Mouse (Mus musculus) MEL (cell line): ENCODE measurements around the gene Moxd1. TPM values are rescaled to one million over a fixed set of nuclear protein-coding genes. Genes with fewer than 3 reads are reported as not detected.

Source experiments
- DNase-seq: peaks from one replicate; pipeline ENCODE4 v3.0.0; 2011; ENCODE audit warnings: low read depth, low spot score
- H3K27ac ChIP-seq: 2 replicates; pipeline ENCODE4 v1.5.1; 2012; ENCODE audit warnings: low read depth, mild to moderate bottlenecking, control low read depth, low read length, moderate library complexity; ENCODE audit not compliant: control insufficient read depth
- H3K27me3 ChIP-seq, 2 experiments: fragments of 150-350 bp in 1 of 2; sonication (generic) in 1 of 2; 2 replicates each; pipeline ENCODE4 v1.6.1; 2012; ENCODE audit warnings: low read length in 2 of 2, mild to moderate bottlenecking in 2 of 2, improper control_type of control experiment in 1 of 2, moderate library complexity in 1 of 2; ENCODE audit not compliant: insufficient read depth in 2 of 2, control insufficient read depth in 1 of 2
- H3K36me3 ChIP-seq, 2 experiments: 2 replicates each; pipeline ENCODE4 v1.6.1; 2012 to 2014; ENCODE audit warnings: low read length in 2 of 2, improper control_type of control experiment in 1 of 2, inconsistent platforms in 1 of 2, mild to moderate bottlenecking in 1 of 2; ENCODE audit not compliant: insufficient read depth in 2 of 2, control insufficient read depth in 1 of 2
- H3K4me1 ChIP-seq, 2 experiments: fragments of 150-350 bp in 1 of 2; sonication (generic) in 1 of 2; 2 replicates each; pipeline ENCODE4 v1.6.1; 2012; ENCODE audit warnings: low read length in 2 of 2, improper control_type of control experiment in 1 of 2, mild to moderate bottlenecking in 1 of 2; ENCODE audit not compliant: insufficient read depth in 2 of 2, control insufficient read depth in 1 of 2
- H3K4me3 ChIP-seq, 2 experiments: fragments of 150-350 bp in 1 of 2; sonication (generic) in 1 of 2; 2 replicates each; pipeline ENCODE4 v1.5.1; 2012; ENCODE audit warnings: low read depth in 2 of 2, low read length in 2 of 2, mild to moderate bottlenecking in 2 of 2, moderate library complexity in 2 of 2, control low read depth in 1 of 2, improper control_type of control experiment in 1 of 2; ENCODE audit not compliant: control insufficient read depth in 1 of 2, insufficient read depth in 1 of 2
- H3K79me2 ChIP-seq: 2 replicates; pipeline ENCODE4 v1.6.1; 2012; ENCODE audit warnings: mild to moderate bottlenecking, low read length, moderate library complexity; ENCODE audit not compliant: control insufficient read depth, poor library complexity, insufficient read depth
- H3K9ac ChIP-seq: 2 replicates; pipeline ENCODE4 v1.6.1; 2012; ENCODE audit warnings: low read depth, mild to moderate bottlenecking, control low read depth, low read length, moderate library complexity; ENCODE audit not compliant: control insufficient read depth, poor library complexity, severe bottlenecking
- H3K9me3 ChIP-seq: fragments of 150-350 bp; sonication (generic); replicated peaks from 2 replicates; pipeline ENCODE4 v1.6.1; 2012; ENCODE audit warnings: mild to moderate bottlenecking, low read length, improper control_type of control experiment, moderate library complexity; ENCODE audit not compliant: insufficient read depth
- BHLHE40 ChIP-seq: IDR thresholded peaks from 2 replicates; pipeline ENCODE4 v1.6.1; 2012; ENCODE audit warnings: low read depth, mild to moderate bottlenecking, inconsistent platforms, low read length, improper control_type of control experiment, borderline replicate concordance
- CTCF ChIP-seq, 3 experiments: IDR thresholded peaks in 2 of 3; conservative IDR thresholded peaks in 1 of 3; 2 replicates each; pipeline ENCODE4 v1.5.1; 2011 to 2012; ENCODE audit warnings: low read length in 3 of 3, low read depth in 2 of 3, mild to moderate bottlenecking in 2 of 3, improper control_type of control experiment in 1 of 3, inconsistent platforms in 1 of 3, mixed read lengths in 1 of 3, moderate library complexity in 1 of 3; ENCODE audit not compliant: control insufficient read depth in 1 of 3, insufficient read depth in 1 of 3, poor library complexity in 1 of 3, severe bottlenecking in 1 of 3
- GABPA ChIP-seq: IDR thresholded peaks from 2 replicates; pipeline ENCODE4 v1.6.1; 2012; ENCODE audit warnings: low read depth, mild to moderate bottlenecking, inconsistent platforms, low read length, improper control_type of control experiment, moderate library complexity
- GATA1 ChIP-seq: IDR thresholded peaks from 2 replicates; pipeline ENCODE4 v1.6.1; 2011; ENCODE audit warnings: low read depth, low read length, improper control_type of control experiment
- MAFK ChIP-seq: IDR thresholded peaks from 2 replicates; pipeline ENCODE4 v1.6.1; 2011; ENCODE audit warnings: low read depth, mild to moderate bottlenecking, low read length, improper control_type of control experiment, borderline replicate concordance
- MAX ChIP-seq: IDR thresholded peaks from 2 replicates; pipeline ENCODE4 v1.6.1; 2011; ENCODE audit warnings: low read length, improper control_type of control experiment
- MAZ ChIP-seq: IDR thresholded peaks from 2 replicates; pipeline ENCODE4 v1.6.1; 2012; ENCODE audit warnings: low read depth, mild to moderate bottlenecking, inconsistent platforms, low read length, improper control_type of control experiment
- MYC ChIP-seq: IDR thresholded peaks from 2 replicates; pipeline ENCODE4 v1.6.1; 2011; ENCODE audit warnings: low read depth, mild to moderate bottlenecking, low read length, improper control_type of control experiment, moderate library complexity
- POLR2A ChIP-seq, 2 experiments: IDR thresholded peaks; 2 replicates each; pipeline ENCODE4 v1.6.1; 2011 to 2012; ENCODE audit warnings: low read length in 2 of 2, mild to moderate bottlenecking in 2 of 2, control low read depth in 1 of 2, improper control_type of control experiment in 1 of 2, low read depth in 1 of 2, moderate library complexity in 1 of 2; ENCODE audit not compliant: control insufficient read depth in 1 of 2, insufficient read depth in 1 of 2, poor library complexity in 1 of 2
- POLR2AphosphoS2 ChIP-seq: IDR thresholded peaks from 2 replicates; pipeline ENCODE4 v1.6.1; 2011; ENCODE audit warnings: low read length, improper control_type of control experiment
- POLR2AphosphoS5 ChIP-seq: IDR thresholded peaks from 2 replicates; pipeline ENCODE4 v1.6.1; 2012; ENCODE audit warnings: low read depth, borderline replicate concordance, mild to moderate bottlenecking, inconsistent platforms, low read length, moderate library complexity, mixed read lengths
- RAD21 ChIP-seq: IDR thresholded peaks from 2 replicates; pipeline ENCODE4 v1.6.1; 2011; ENCODE audit warnings: mild to moderate bottlenecking, low read depth, low read length, improper control_type of control experiment
- RCOR1 ChIP-seq: IDR thresholded peaks from 2 replicates; pipeline ENCODE4 v1.6.1; 2012; ENCODE audit warnings: low read depth, mild to moderate bottlenecking, inconsistent platforms, low read length, improper control_type of control experiment
- SIN3A ChIP-seq: IDR thresholded peaks from 2 replicates; pipeline ENCODE4 v1.6.1; 2012; ENCODE audit warnings: low read length, improper control_type of control experiment, inconsistent platforms
- TAL1 ChIP-seq: IDR thresholded peaks from 2 replicates; pipeline ENCODE4 v1.6.1; 2012; ENCODE audit warnings: mild to moderate bottlenecking, inconsistent platforms, low read length, moderate library complexity, mixed read lengths
- ZC3H11A ChIP-seq: IDR thresholded peaks from 2 replicates; pipeline ENCODE4 v1.6.1; 2012; ENCODE audit warnings: low read depth, mild to moderate bottlenecking, inconsistent platforms, low read length, improper control_type of control experiment
- ZMIZ1 ChIP-seq: IDR thresholded peaks from 2 replicates; pipeline ENCODE4 v1.6.1; 2012; ENCODE audit warnings: low read depth, mild to moderate bottlenecking, inconsistent platforms, low read length, improper control_type of control experiment, moderate library complexity
- polyA plus RNA-seq, 2 experiments: library from polyadenylated mRNA; stranded (reverse) in 1 of 2; unstranded in 1 of 2; fragments of >175 nt in 1 of 2; fragments of >200 nt in 1 of 2; gene quantifications; 2 replicates each; pipeline versions ENCODE4 v1.2.1 to v1.2.4; 2012; ENCODE audit warnings: low replicate concordance in 2 of 2, low read depth in 1 of 2; ENCODE audit not compliant: insufficient read length in 2 of 2, insufficient read depth in 1 of 2, missing spikeins in 1 of 2
- total RNA-seq: library from RNA; depleted of rRNA; stranded (reverse); fragments of 300-350 nt; gene quantifications from 2 replicates; pipeline ENCODE4 v1.2.3, GENCODE M21; 2012

Gene Moxd1
- total and polyA plus RNA-seq, 3 experiments: not detected

DNA sequence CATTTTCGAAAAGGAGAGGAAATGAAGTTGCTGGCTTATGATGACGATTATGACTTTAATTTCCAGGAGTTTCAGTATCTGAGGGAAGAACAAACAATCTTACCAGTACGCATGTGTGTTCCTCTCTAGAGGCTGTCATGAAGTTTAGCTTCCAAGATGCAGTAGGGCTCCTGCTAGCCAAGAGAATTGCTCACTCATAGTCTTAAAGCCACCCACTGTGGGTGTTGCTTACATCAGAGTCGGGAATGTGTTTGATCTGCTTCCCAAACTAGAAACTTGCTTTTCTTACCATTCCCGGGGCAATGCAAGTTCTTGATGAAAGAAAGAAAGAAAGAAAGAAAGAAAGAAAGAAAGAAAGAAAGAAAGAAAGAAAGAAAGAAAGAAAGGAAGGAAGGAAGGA is 59.3 kb downstream of the Moxd1 start:
- no peak overlapping the region for H3K4me3 ChIP-seq

DNA sequence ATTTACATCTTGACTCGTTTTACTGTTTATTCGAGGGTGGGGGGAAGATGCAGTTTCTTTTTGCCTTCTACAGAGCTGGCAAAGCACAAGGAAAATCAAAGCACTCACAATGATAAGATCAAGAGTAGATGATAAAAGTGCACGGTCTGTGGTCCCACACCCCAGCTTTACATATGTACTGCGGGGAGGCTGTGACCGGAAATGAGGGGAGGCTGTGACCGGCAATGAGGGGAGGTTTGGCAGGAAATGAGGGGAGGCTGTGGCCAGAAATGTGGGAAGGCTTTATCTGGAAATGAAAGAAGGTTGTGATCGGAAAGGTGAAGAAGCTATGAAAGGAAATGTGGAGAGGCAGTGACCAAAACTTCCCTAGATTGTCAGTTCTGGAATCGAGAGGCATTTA is 68.3 kb downstream of the Moxd1 start:
- Histone ChIP-seq H3K9me3 (no peaks in the 10 kb centered on the region), H3K27ac (no peak overlapping the region), H3K36me3 (no peaks in the 10 kb centered on the region), H3K4me1 (no peaks in the 10 kb centered on the region), H3K4me3 (no peak overlapping the region), H3K27me3 (peaks cover 0 to 3% of the 10 kb centered on the region in 2 experiments; a peak in 3 of 4 replicates), H3K9ac (no peak overlapping the region), H3K79me2 (no peaks in the 10 kb centered on the region)
- no peak for TF ChIP-seq ZC3H11A
- DNase-seq: no peak

More for the DNA sequence above, 59.3 kb downstream of the Moxd1 start:
- TF ChIP-seq MAZ: no peak
- no peak for TF ChIP-seq GATA1
- no peak for TF ChIP-seq MYC
- TF ChIP-seq BHLHE40: no peak
- no peak for TF ChIP-seq POLR2AphosphoS5
- no peak for TF ChIP-seq RAD21
- no peak for TF ChIP-seq MAFK
- TF ChIP-seq, all 39 proteins: peak for 0
- Histone ChIP-seq H3K9me3 (no peaks in the 10 kb centered on the region), H3K79me2 (no peaks in the 10 kb centered on the region), H3K27ac (no peak overlapping the region), H3K4me1 (no peaks in the 10 kb centered on the region), H3K36me3 (no peaks in the 10 kb centered on the region), H3K9ac (no peak overlapping the region), H3K27me3 (peaks cover 2 to 3% of the 10 kb centered on the region in 2 experiments; a peak in 3 of 4 replicates)
- DNase-seq: no peak

- Histone ChIP-seq H3K27me3 (peaks cover 0 to 3% of the 10 kb centered on the region in 2 experiments; a peak in 3 of 4 replicates), H3K9me3 (no peaks in the 10 kb centered on the region), H3K4me3 (no peak overlapping the region), H3K36me3 (no peaks in the 10 kb centered on the region), H3K27ac (no peak overlapping the region), H3K4me1 (no peaks in the 10 kb centered on the region), H3K79me2 (no peaks in the 10 kb centered on the region), H3K9ac (no peak overlapping the region)
- no peak for DNase-seq
- TF ChIP-seq MAZ: no peak
- no peak for TF ChIP-seq ZMIZ1
These were observed 69.4 kb downstream of the Moxd1 start for GRCm38 (mm10) chr10:24292671-24293070.

DNA sequence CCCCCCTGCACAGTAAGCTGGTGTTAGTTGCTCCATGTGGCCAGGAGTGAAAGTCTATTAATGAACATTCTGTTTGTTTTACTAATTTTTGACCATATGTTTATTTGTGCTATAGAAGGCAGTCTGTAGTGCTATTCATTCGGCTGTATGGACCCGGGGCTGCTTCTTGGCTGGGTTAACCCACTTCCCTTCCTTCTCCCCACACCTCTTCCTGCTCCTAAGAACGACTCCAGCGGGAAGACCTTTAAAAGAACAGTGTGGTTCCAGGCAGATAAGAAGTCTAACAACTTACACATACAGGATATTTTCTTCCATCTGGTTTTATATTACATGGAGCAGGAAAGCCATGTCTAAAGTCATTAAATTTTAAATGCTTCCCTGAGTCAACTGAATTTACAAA is 73.3 kb downstream of the Moxd1 start:
- no peak for TF ChIP-seq POLR2A (IDR thresholded peaks at IDR 0.05; ENCODE audit: control insufficient read depth in 1 of 2, insufficient read depth in 1 of 2, low read depth in 1 of 2, low read length in 2 of 2, poor library complexity in 1 of 2)
- TF ChIP-seq RCOR1: no peak
- no peak for TF ChIP-seq GABPA
- no peak for TF ChIP-seq CTCF (IDR thresholded peaks at IDR 0.05 in 2 of 3, conservative IDR thresholded peaks at IDR 0.05 in 1 of 3; ENCODE audit: control insufficient read depth in 1 of 3, insufficient read depth in 1 of 3, low read depth in 2 of 3, low read length in 3 of 3, poor library complexity in 1 of 3, severe bottlenecking in 1 of 3)
- no peak for TF ChIP-seq POLR2AphosphoS2
- no peak for TF ChIP-seq TAL1
- no peak for TF ChIP-seq SIN3A
- no peak for TF ChIP-seq MAX
- no peaks in the 10 kb centered on the region for H3K79me2 ChIP-seq
- no peak for DNase-seq
- H3K4me1 ChIP-seq: no peaks in the 10 kb centered on the region
- H3K9me3 ChIP-seq: no peaks in the 10 kb centered on the region
- H3K4me3 ChIP-seq: no peak overlapping the region
- no peak overlapping the region for H3K9ac ChIP-seq
- peaks cover 0 to 3% of the 10 kb centered on the region in 2 experiments; a peak in 3 of 4 replicates for H3K27me3 ChIP-seq
- no peaks in the 10 kb centered on the region for H3K36me3 ChIP-seq
- no peak overlapping the region for H3K27ac ChIP-seq
